Mouse (Mus musculus) liver, embryonic 16.5 days (tissue): Measurements from ENCODE around the gene Mreg. TPM values are rescaled to one million over a fixed set of nuclear protein-coding genes. Genes with fewer than 3 reads are reported as not detected.
"Not testable (repeated sequence)": the region's sequence is repeated elsewhere in the genome, so short reads cannot be mapped to it uniquely, and the experiment has no call there.

Experiments used
- ATAC-seq: fragments of 200-750 bp; cut with Nextera tagmentation; 2 replicates; pipeline ENCODE4 v1.8.0; 2017; ENCODE audit warnings: low read depth, mild to moderate bottlenecking, moderate number of reproducible peaks, moderate library complexity
- H3K27ac ChIP-seq: fragments of 300-500 bp; sonication (generic); 2 replicates; pipeline ENCODE4 v1.5.1; 2014; ENCODE audit warnings: mild to moderate bottlenecking, low read length
- H3K27me3 ChIP-seq: fragments of 300-500 bp; sonication (generic); 2 replicates; pipeline ENCODE4 v1.6.1; 2014; ENCODE audit warnings: low read depth, low read length, mixed read lengths; ENCODE audit not compliant: control insufficient read depth, insufficient read depth
- H3K36me3 ChIP-seq: fragments of 300-500 bp; sonication (generic); 2 replicates; pipeline ENCODE4 v1.6.1; 2014; ENCODE audit warnings: mild to moderate bottlenecking; ENCODE audit not compliant: control insufficient read depth, insufficient read depth
- H3K4me1 ChIP-seq: fragments of 300-500 bp; sonication (generic); 2 replicates; pipeline ENCODE4 v1.6.1; 2014; ENCODE audit warnings: low read depth, low read length, mixed read lengths; ENCODE audit not compliant: control insufficient read depth
- H3K4me2 ChIP-seq: fragments of 300-500 bp; sonication (generic); 2 replicates; pipeline ENCODE4 v1.6.1; 2014; ENCODE audit warnings: low read depth, low read length, mixed read lengths
- H3K4me3 ChIP-seq: fragments of 300-500 bp; sonication (generic); 2 replicates; pipeline ENCODE4 v1.5.1; 2014; ENCODE audit warnings: low read depth, mild to moderate bottlenecking, low read length
- H3K9ac ChIP-seq: fragments of 300-500 bp; sonication (generic); 2 replicates; pipeline ENCODE4 v1.6.1; 2014; ENCODE audit warnings: low read depth, low read length
- H3K9me3 ChIP-seq: fragments of 300-500 bp; sonication (generic); replicated peaks from 2 replicates; pipeline ENCODE4 v1.6.1; 2016; ENCODE audit warnings: low read length; ENCODE audit not compliant: control insufficient read depth
- WGBS: fragments of 180-500 bp; shearing (Covaris S2); extraction: QIAGEN DNeasy Blood & Tissue Kit; methylation state at CpG from one replicate; pipeline ENCODE4 v1.1.7; 2014; ENCODE audit not compliant: insufficient replicate concordance; 5-methylcytosine and 5-hydroxymethylcytosine counted together
- polyA plus RNA-seq: library from polyadenylated mRNA; unstranded; fragments of >200 nt; fragmentation: Nextera tagmentation; extraction: Ambion mirVana; gene quantifications from 2 replicates; pipeline ENCODE4 v1.2.1, GENCODE M21; 2015

The Mreg gene
- polyA plus RNA-seq, 1 experiment from 2014 or later = 8.0 TPM

DNA sequence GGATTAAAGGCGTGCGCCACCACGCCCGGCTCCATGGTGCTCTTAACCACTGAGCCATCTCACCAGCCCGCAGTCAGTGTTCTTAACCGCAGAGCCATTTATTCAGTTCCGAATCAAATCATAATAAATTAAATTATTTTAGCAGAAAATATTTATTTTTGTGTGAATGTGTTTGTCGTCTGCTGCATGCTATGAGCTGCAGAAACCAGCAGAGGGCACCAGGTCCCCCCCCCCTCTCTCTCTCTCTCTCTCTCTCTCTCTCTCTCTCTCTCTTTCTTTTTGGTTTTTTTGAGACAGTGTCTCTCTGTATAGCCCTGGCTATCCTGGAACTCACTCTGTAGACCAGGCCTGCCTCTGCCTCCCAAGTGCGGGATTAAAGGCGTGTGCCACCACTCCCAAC is 20.5 kb upstream of the Mreg start:
- not testable (repeated sequence) for H3K36me3 ChIP-seq, H3K4me2 ChIP-seq, H3K4me3 ChIP-seq, H3K9ac ChIP-seq, H3K4me1 ChIP-seq, H3K9me3 ChIP-seq, H3K27ac ChIP-seq, ATAC-seq
- peaks cover 19% of the 10 kb centered on the region for H3K27me3 ChIP-seq
- 61% methylated on average over 10 of the region's 10 CpGs for WGBS

DNA sequence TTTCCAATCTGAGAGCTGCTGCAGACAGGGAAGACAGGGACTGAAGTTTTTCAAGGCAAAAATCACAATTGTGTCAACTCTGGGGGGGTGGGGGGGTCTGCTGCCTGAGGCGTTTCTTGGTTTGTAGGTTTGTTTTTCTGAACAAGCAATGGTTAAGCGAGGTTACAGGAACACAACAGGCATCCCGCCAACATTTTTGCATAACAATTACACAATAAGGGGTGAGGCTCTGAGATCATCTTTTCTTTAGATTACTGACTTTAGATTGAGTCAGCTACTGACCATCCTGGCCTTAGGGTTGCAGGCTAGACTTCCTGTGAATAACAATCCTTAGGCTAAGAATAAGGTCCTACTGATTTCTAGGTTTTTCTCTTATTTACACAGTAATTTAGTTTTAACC is 16.9 kb upstream of the Mreg start:
- H3K4me3 ChIP-seq = no peak overlapping the region
- WGBS = 43% methylated on average over 3 of the region's 3 CpGs
- no peak for ATAC-seq
- no peaks in the 10 kb centered on the region for H3K36me3 ChIP-seq
- H3K27me3 ChIP-seq = peaks cover 6% of the 10 kb centered on the region
- H3K27ac ChIP-seq = no peak overlapping the region
- H3K4me1 ChIP-seq = no peaks in the 10 kb centered on the region
- no peaks in the 10 kb centered on the region for H3K9me3 ChIP-seq
- H3K9ac ChIP-seq = no peak overlapping the region
- H3K4me2 ChIP-seq = no peak overlapping the region

DNA sequence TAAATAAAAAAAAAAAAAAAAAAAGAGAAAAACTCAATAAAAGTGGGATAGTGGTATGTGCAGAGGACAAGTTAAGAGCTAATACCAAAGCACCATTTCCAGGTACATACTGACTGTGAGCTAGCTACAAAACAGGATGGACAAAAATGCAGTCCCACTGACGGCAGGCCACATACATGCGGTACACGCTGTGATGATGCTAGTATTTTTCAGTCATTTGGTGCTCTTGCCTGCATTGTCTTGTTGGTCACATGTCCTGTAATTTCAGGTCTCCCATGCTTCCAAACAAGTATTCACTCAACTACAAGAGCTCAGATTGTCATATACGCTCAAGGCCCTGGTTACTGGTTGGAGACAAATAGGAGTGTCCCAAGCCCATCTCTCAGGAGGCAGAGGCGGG is 15.4 kb upstream of the Mreg start:
- peaks cover 10% of the 10 kb centered on the region for H3K27me3 ChIP-seq
- 79% methylated on average over 5 of the region's 5 CpGs for WGBS
- no peak overlapping the region for H3K9ac ChIP-seq
- no peaks in the 10 kb centered on the region for H3K36me3 ChIP-seq
- H3K9me3 ChIP-seq = no peaks in the 10 kb centered on the region
- no peaks in the 10 kb centered on the region for H3K4me1 ChIP-seq
- H3K4me2 ChIP-seq = no peak overlapping the region
- no peak overlapping the region for H3K4me3 ChIP-seq
- H3K27ac ChIP-seq = no peak overlapping the region
- ATAC-seq = no peak

DNA sequence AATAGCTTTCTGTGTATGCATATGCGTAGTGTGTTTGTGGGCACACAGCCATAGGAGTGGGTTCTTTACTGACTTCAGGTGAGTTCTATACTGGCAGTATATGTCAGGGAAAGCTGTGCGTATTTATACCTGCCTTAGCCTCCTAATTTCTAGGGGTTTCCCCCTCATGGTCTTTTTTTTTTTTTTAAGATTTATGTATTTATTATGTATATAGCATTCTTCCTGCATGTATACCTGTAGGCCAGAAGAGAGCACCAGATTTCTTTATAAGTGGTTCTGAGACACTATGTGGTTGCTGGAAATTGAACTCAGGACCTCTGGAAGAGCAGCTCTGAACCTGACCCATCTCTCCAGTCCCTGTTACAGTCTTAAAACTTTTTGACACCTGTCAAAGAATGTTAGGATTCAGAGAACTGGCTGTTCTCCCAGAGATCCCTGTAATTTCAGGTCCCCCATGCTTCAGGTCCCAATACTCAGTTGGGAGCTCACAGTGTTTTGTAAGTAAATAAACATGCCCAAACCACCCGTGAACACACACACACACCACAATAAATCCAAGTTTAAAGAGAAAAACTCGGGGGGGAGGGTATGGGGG is 14.9 kb upstream of the Mreg start:
- peaks cover 10% of the 10 kb centered on the region for H3K27me3 ChIP-seq
- no peak for ATAC-seq
- no peak overlapping the region for H3K4me3 ChIP-seq
- H3K36me3 ChIP-seq = no peaks in the 10 kb centered on the region
- 20% methylated on average over 4 of the region's 4 CpGs for WGBS
- no peak overlapping the region for H3K27ac ChIP-seq
- H3K9ac ChIP-seq = no peak overlapping the region
- H3K4me2 ChIP-seq = no peak overlapping the region
- H3K9me3 ChIP-seq = no peaks in the 10 kb centered on the region
- no peaks in the 10 kb centered on the region for H3K4me1 ChIP-seq

DNA sequence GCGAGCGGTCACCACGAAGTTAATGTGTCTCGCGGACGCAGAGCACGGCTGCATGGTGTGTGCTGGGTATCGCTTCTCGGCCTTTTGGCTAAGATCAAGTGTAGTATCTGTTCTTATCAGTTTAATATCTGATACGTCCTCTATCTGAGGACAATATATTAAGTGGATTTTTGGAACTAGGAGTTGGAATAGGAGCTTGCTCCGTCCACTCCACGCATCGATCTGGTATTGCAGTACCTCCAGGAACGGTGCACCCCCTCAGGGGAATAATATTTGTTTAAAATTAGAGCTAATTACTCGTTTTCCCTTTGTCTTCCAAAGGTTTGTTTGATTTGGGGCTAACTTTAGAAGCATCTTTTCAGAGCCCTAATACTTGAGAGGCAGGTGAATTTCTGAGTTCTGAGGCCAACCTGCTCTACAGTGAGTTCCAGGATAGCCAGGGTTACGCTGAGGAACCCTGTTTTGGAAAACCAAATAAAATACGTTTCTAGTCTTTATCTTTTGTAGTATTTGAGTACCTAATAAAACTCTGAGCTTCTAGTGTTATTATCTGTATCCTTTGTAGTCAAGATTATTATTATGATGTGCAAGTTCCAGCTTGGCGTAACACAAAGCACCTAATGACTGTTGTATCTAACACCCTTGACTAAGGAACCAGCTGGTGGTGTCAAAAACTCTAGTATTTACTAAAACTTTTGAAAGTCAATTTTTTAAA is 14.2 kb upstream of the Mreg start:
- Histone ChIP-seq H3K9me3 (no peaks in the 10 kb centered on the region), H3K27ac (no peak overlapping the region), H3K36me3 (no peaks in the 10 kb centered on the region), H3K27me3 (peaks cover 10% of the 10 kb centered on the region), H3K9ac (no peak overlapping the region; the same call in 1 of the 2 replicates), H3K4me3 (peak overlapping the region; percentile 58; the same call in 1 of the 2 replicates), H3K4me2 (peak overlapping the region; percentile 72), H3K4me1 (no peaks in the 10 kb centered on the region)
- ATAC-seq = peak; percentile 81
- whole genome bisulfite sequencing = 0% methylated on average over 9 of the region's 18 CpGs

DNA sequence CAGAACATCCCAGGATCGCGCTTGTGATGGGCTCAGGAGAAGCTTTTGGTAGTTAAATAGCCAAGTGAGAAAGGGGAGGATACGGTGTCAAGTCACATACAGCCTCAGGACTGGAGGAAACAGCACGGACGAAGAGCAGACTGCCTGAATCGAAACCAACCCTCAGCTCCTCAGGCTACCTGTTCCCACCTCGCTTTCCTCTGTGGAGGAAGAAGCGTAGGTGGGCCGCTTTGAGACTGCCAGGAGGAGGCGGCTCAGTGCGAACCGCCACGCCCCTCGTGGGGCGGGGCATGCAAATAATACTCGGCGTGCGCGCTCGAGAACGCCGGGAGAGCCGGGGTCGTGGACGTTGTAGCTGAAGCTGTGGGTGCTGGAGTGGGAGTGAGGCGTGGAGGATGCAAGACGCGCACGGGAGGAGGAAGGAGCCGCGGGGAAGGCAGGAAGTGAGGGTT is 13.6 kb upstream of the Mreg start:
- peak overlapping the region; percentile 40; the same call in 1 of the 2 replicates for H3K9ac ChIP-seq
- not testable (repeated sequence) for H3K36me3 ChIP-seq, H3K4me1 ChIP-seq, H3K27ac ChIP-seq, H3K9me3 ChIP-seq, H3K27me3 ChIP-seq
- WGBS = under 1% methylated on average over 25 of the region's 31 CpGs
- H3K4me2 ChIP-seq = peak overlapping the region; percentile 72
- ATAC-seq = peak; percentile 79
- H3K4me3 ChIP-seq = peak overlapping the region; percentile 58

DNA sequence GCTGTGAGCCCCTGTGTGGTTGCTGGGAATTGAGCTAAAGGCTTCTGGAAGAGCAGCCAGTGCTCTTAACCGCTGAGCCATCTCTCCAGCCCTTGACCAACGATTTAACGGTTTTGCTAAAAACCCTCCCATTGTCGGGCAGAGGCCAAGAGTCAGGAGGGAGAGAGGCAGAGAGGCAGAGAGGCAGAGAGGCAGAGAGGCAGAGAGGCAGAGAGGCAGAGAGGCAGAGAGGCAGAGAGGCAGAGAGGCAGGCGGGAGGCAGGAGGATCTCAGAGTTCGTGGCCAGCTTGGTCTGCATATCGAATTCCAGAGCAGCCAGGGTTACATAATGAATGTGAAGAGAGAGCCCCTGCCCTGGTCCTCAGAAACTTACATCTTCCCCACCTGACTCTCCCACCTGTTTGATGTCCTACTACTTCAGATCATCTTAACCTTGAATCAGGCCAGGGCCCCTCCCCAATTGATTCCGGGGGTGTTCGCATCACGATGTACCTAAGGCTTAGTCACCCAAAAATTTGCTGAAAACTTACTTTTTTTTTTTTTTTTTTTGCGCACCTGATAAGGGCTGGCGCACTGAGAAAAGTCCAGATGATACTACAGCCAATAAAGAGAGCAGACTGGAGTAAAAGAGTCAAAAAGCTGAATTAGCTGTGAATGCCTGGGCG is 13.1 kb upstream of the Mreg start:
- H3K4me1 ChIP-seq = no peaks in the 10 kb centered on the region
- no peaks in the 10 kb centered on the region for H3K36me3 ChIP-seq
- peak overlapping the region; percentile 72 for H3K4me2 ChIP-seq
- H3K27ac ChIP-seq = no peak overlapping the region
- ATAC-seq = no peak
- no peak overlapping the region for H3K9ac ChIP-seq
- no peaks in the 10 kb centered on the region for H3K9me3 ChIP-seq
- H3K27me3 ChIP-seq = peaks cover 10% of the 10 kb centered on the region
- peak overlapping the region; percentile 58 for H3K4me3 ChIP-seq
- 8% methylated on average over 12 of the region's 13 CpGs for WGBS

DNA sequence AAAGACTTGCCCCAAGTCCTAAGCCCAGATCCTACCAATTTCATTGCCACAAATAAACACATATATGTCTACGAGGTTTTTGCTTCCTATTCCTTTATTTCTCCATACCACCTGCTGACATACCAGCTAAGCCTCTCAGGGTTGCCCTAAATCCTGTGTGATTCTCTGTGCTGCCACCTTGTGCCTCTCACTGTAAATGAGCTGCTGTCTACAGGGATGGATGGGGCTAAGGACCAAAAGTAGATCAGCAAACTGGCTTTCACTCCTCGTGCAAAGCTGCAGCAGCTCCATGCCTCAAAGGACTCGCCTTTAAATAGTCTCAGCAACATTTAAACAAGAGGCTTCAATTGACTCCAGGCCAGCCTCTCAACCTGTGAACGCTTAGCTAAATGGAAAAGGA is 7.9 kb upstream of the Mreg start:
- no peak overlapping the region for H3K9ac ChIP-seq
- peaks cover 10% of the 10 kb centered on the region for H3K27me3 ChIP-seq
- H3K36me3 ChIP-seq = no peaks in the 10 kb centered on the region
- no peaks in the 10 kb centered on the region for H3K4me1 ChIP-seq
- WGBS = 22% methylated on average over 4 of the region's 4 CpGs
- no peak overlapping the region for H3K4me3 ChIP-seq
- H3K4me2 ChIP-seq = no peak overlapping the region
- H3K27ac ChIP-seq = no peak overlapping the region
- ATAC-seq = 0 out of 2 replicates have a peak, but pooled peaks have one; percentile 28
- no peaks in the 10 kb centered on the region for H3K9me3 ChIP-seq

DNA sequence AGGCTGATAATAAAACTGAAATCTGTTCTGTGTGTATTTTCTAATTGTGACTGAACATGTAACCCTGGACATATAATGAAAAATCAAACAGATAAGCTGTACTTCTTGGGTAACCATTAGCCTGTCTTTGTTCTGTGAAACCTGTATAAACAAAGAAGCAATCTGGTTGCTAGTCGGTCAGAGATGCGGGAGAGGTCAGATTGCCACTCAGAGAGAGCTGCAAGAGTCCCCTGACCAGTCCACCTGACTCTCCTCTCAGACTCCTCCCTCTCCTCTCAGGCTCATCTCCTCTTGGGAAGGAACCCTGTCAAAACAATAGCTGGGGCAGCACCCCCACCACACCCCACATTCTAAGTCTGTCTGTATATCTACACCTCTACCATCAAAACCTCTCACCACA is 7.0 kb upstream of the Mreg start:
- no peak overlapping the region for H3K9ac ChIP-seq
- H3K4me3 ChIP-seq = no peak overlapping the region
- H3K9me3 ChIP-seq = no peaks in the 10 kb centered on the region
- ATAC-seq = peak; percentile 69
- WGBS = 55% methylated on average over 2 of the region's 2 CpGs
- no peaks in the 10 kb centered on the region for H3K36me3 ChIP-seq
- no peaks in the 10 kb centered on the region for H3K4me1 ChIP-seq
- no peak overlapping the region for H3K27ac ChIP-seq
- H3K4me2 ChIP-seq = no peak overlapping the region
- peaks cover 5% of the 10 kb centered on the region for H3K27me3 ChIP-seq
